Comparison of ENCODE assay signal across 21 mouse cellular contexts in genomic region chr9:60043175-60043574, GRCm38 (mm10).
A peak's percentile ranks its signal among the peaks of the same experiment; 100 is the strongest.
DNase-seq lines count a peak whose midpoint lies in the region; ATAC-seq and TF ChIP-seq lines count a peak whose summit lies in the region.
"Had no signal": no experiment of that assay in that cellular context is flagged by ENCODE, and none has a peak within 500 bp of the region (broad histone marks: within the 10 kb centered on the region; RNA-seq: fewer than 3 reads in every experiment).

No protein-coding gene starts in this region.

- no peak overlapping the region for H3K27ac ChIP-seq in gastrocnemius, adult 2 months
- no peak overlapping the region for H3K27ac ChIP-seq in layer of hippocampus, adult 2 months
- no peak overlapping the region for H3K27ac ChIP-seq in lung, embryonic 14.5 days (ENCODE audit: low read depth)
- H3K27ac ChIP-seq in midbrain, embryonic 14.5 days (replicated peaks; ENCODE audit: low read depth, low read length) = no peak overlapping the region
- H3K27ac ChIP-seq in hindbrain, embryonic 14.5 days = no peak overlapping the region
- H3K27ac ChIP-seq: forebrain, embryonic 10.5 days; forebrain, embryonic 13.5 days; hindbrain, embryonic 12.5 days had no signal

- intact Hi-C loops in gastrocnemius, adult 2 months (cut with DNase I) = no loop called here
- intact Hi-C loops in gastrocnemius, postnatal 14 days (cut with DNase I; ENCODE audit: low total_unique reads) = no loop called here

- H3K4me2 ChIP-seq in lung, embryonic 14.5 days = no peak overlapping the region
- no peak overlapping the region for H3K4me2 ChIP-seq in midbrain, embryonic 14.5 days (ENCODE audit: low read length)
- no peak overlapping the region for H3K4me2 ChIP-seq in hindbrain, embryonic 14.5 days (replicated peaks)
- H3K4me2 ChIP-seq: forebrain, embryonic 13.5 days; heart, embryonic 11.5 days; hindbrain, embryonic 12.5 days had no signal

- peak; percentile 22; the same call in 1 of the 2 replicates for TF ChIP-seq CTCF in gastrocnemius, adult 2 months (IDR thresholded peaks at IDR 0.05)
- TF ChIP-seq CTCF in layer of hippocampus, adult 2 months (conservative IDR thresholded peaks at IDR 0.05) = peak; percentile 54
- peak; percentile 26 for TF ChIP-seq CTCF in lung, embryonic 14.5 days (IDR thresholded peaks at IDR 0.05; ENCODE audit: low read depth)

- no peak for ATAC-seq in lung, embryonic 14.5 days (ENCODE audit: insufficient read depth)
- no peak for ATAC-seq in midbrain, embryonic 14.5 days (ENCODE audit: low FRiP score, low TSS enrichment)
- ATAC-seq in hindbrain, embryonic 14.5 days (ENCODE audit: low FRiP score) = no peak
- ATAC-seq: forebrain, embryonic 13.5 days; forebrain, embryonic 16.5 days had no signal

- WGBS in lung, embryonic 14.5 days = 88% methylated on average over 1 of the region's 1 CpGs
- 79% methylated on average over 1 of the region's 1 CpGs for whole genome bisulfite sequencing in midbrain, embryonic 14.5 days
- 90% methylated on average over 1 of the region's 1 CpGs for WGBS in hindbrain, embryonic 14.5 days

- H3K4me3 ChIP-seq in gastrocnemius, adult 2 months = no peak overlapping the region
- H3K4me3 ChIP-seq in layer of hippocampus, adult 2 months = no peak overlapping the region
- no peak overlapping the region for H3K4me3 ChIP-seq in lung, embryonic 14.5 days (ENCODE audit: low read depth, low read length)
- H3K4me3 ChIP-seq in midbrain, embryonic 14.5 days (replicated peaks; ENCODE audit: low read depth, low read length) = no peak overlapping the region
- no peak overlapping the region for H3K4me3 ChIP-seq in hindbrain, embryonic 14.5 days (replicated peaks; ENCODE audit: low read length)
- H3K4me3 ChIP-seq: forebrain, embryonic 10.5 days; forebrain, embryonic 13.5 days; hindbrain, embryonic 12.5 days had no signal

- no peaks in the 10 kb centered on the region for H3K4me1 ChIP-seq in lung, embryonic 14.5 days (ENCODE audit: insufficient read depth)
- H3K4me1 ChIP-seq in midbrain, embryonic 14.5 days (ENCODE audit: control insufficient read depth, insufficient read depth, low read length) = no peaks in the 10 kb centered on the region
- 0 out of 2 replicates have a peak, but pooled peaks cover 5% of the 10 kb centered on the region for H3K4me1 ChIP-seq in hindbrain, embryonic 14.5 days (replicated peaks; ENCODE audit: control insufficient read depth, insufficient read depth, low read length)
- H3K4me1 ChIP-seq: forebrain, embryonic 13.5 days; hindbrain, embryonic 12.5 days had no signal

- no peak for DNase-seq in gastrocnemius, adult 2 months
- DNase-seq in gastrocnemius, postnatal 14 days = no peak
- no peak for DNase-seq in layer of hippocampus, adult 2 months (ENCODE audit: low spot score in 2 of 2)
- no peak for DNase-seq in layer of hippocampus, adult 11-12 months (ENCODE audit: low spot score)
- no peak for DNase-seq in lung, embryonic 14.5 days
- DNase-seq in lung, postnatal 14 days = no peak
- no peak for DNase-seq in midbrain, embryonic 14.5 days
- no peak for DNase-seq in hindbrain, embryonic 14.5 days (ENCODE audit: low spot score)
- DNase-seq: adrenal gland, adult 8-10 months; adrenal gland, postnatal 25 days; cerebellum, adult 11-12 months; cerebellum, adult 8-10 months; cerebellum, postnatal 10 days; cerebellum, postnatal 36 days; gastrocnemius, postnatal 25 days had no signal

- H3K27me3 ChIP-seq in lung, embryonic 14.5 days (ENCODE audit: insufficient read depth, low read length) = no peaks in the 10 kb centered on the region
- H3K27me3 ChIP-seq in midbrain, embryonic 14.5 days (ENCODE audit: control insufficient read depth, insufficient read depth, low read length) = no peaks in the 10 kb centered on the region
- no peaks in the 10 kb centered on the region for H3K27me3 ChIP-seq in hindbrain, embryonic 14.5 days (ENCODE audit: control insufficient read depth, insufficient read depth, low read length)
- H3K27me3 ChIP-seq: forebrain, embryonic 13.5 days; hindbrain, embryonic 12.5 days had no signal

- H3K36me3 ChIP-seq in lung, embryonic 14.5 days (ENCODE audit: insufficient read depth) = no peaks in the 10 kb centered on the region; the same call in 1 of the 2 replicates
- no peaks in the 10 kb centered on the region for H3K36me3 ChIP-seq in midbrain, embryonic 14.5 days (ENCODE audit: control insufficient read depth, insufficient read depth, low read length)
- no peaks in the 10 kb centered on the region for H3K36me3 ChIP-seq in hindbrain, embryonic 14.5 days (replicated peaks; ENCODE audit: control insufficient read depth, insufficient read depth)
- H3K36me3 ChIP-seq: forebrain, embryonic 10.5 days; G1E; hindbrain, embryonic 12.5 days had no signal

- H3K9ac ChIP-seq in lung, embryonic 14.5 days = no peak overlapping the region
- H3K9ac ChIP-seq in midbrain, embryonic 14.5 days (replicated peaks; ENCODE audit: low read length) = no peak overlapping the region
- no peak overlapping the region for H3K9ac ChIP-seq in hindbrain, embryonic 14.5 days
- H3K9ac ChIP-seq: forebrain, embryonic 13.5 days; hindbrain, embryonic 12.5 days had no signal

- no peaks in the 10 kb centered on the region for H3K9me3 ChIP-seq in lung, embryonic 14.5 days (ENCODE audit: low read depth, low read length)
- H3K9me3 ChIP-seq in midbrain, embryonic 14.5 days (ENCODE audit: control insufficient read depth, low read length) = no peaks in the 10 kb centered on the region
- H3K9me3 ChIP-seq in hindbrain, embryonic 14.5 days (ENCODE audit: control insufficient read depth, low read length) = peaks cover 4% of the 10 kb centered on the region; the same call in 1 of the 2 replicates
- H3K9me3 ChIP-seq: hindbrain, embryonic 12.5 days had no signal
